ENCODE assay signal across 20 mouse cellular contexts in genomic region chr13:52834591-52834990, GRCm38 (mm10).
DNase-seq lines count a peak whose midpoint lies in the region; ATAC-seq and TF ChIP-seq lines count a peak whose summit lies in the region.
"Had no signal": no experiment of that assay in that cellular context is flagged by ENCODE, and none has a peak within 500 bp of the region (broad histone marks: within the 10 kb centered on the region; RNA-seq: fewer than 3 reads in every experiment).

No protein-coding gene starts in this region.

- no peaks in the 10 kb centered on the region for H3K9me3 ChIP-seq in kidney, embryonic 16.5 days (ENCODE audit: low read length)
- no peaks in the 10 kb centered on the region for H3K9me3 ChIP-seq in liver, postnatal 0 days (ENCODE audit: low read length)
- no peaks in the 10 kb centered on the region for H3K9me3 ChIP-seq in midbrain, embryonic 11.5 days (ENCODE audit: control insufficient read depth, low read length)
- no peaks in the 10 kb centered on the region for H3K9me3 ChIP-seq in midbrain, embryonic 16.5 days (replicated peaks; ENCODE audit: control insufficient read depth, low read length, poor library complexity, severe bottlenecking)
- H3K9me3 ChIP-seq: embryonic facial prominence, embryonic 12.5 days; embryonic facial prominence, embryonic 15.5 days; hindbrain, embryonic 12.5 days had no signal

- H3K4me3 ChIP-seq in kidney, adult 2 months (ENCODE audit: insufficient read depth, low read depth, low read length): no peak overlapping the region
- no peak overlapping the region for H3K4me3 ChIP-seq in kidney, embryonic 16.5 days (ENCODE audit: low read length)
- no peak overlapping the region for H3K4me3 ChIP-seq in liver, adult 2 months (ENCODE audit: insufficient read depth, low read depth, low read length)
- H3K4me3 ChIP-seq in liver, postnatal 0 days (ENCODE audit: low read depth, low read length): no peak overlapping the region
- H3K4me3 ChIP-seq in midbrain, embryonic 11.5 days (ENCODE audit: low read depth, low read length): no peak overlapping the region
- H3K4me3 ChIP-seq in midbrain, embryonic 16.5 days (ENCODE audit: low read depth, low read length): no peak overlapping the region
- H3K4me3 ChIP-seq: embryonic facial prominence, embryonic 12.5 days; embryonic facial prominence, embryonic 15.5 days; gastrocnemius, adult 2 months; hindbrain, embryonic 12.5 days had no signal

- no peak for TF ChIP-seq CTCF in kidney, adult 2 months (conservative IDR thresholded peaks at IDR 0.05; ENCODE audit: insufficient read depth, insufficient read length, low read depth, low read length)
- TF ChIP-seq CTCF in liver, adult 2 months (IDR thresholded peaks at IDR 0.05; ENCODE audit: low read depth, low read length): no peak
- no peak for TF ChIP-seq CTCF in liver, postnatal 0 days (IDR thresholded peaks at IDR 0.05; ENCODE audit: low read depth)

- H3K27me3 ChIP-seq in kidney, adult 2 months (replicated peaks; ENCODE audit: control insufficient read depth, insufficient read depth, low read length): no peaks in the 10 kb centered on the region
- no peaks in the 10 kb centered on the region for H3K27me3 ChIP-seq in kidney, embryonic 16.5 days (ENCODE audit: insufficient read depth, low read length)
- H3K27me3 ChIP-seq in liver, adult 2 months (ENCODE audit: control insufficient read depth, insufficient read depth, low read length): no peaks in the 10 kb centered on the region
- no peaks in the 10 kb centered on the region for H3K27me3 ChIP-seq in liver, postnatal 0 days (ENCODE audit: insufficient read depth, low read length)
- H3K27me3 ChIP-seq in midbrain, embryonic 11.5 days (ENCODE audit: control insufficient read depth, insufficient read depth, low read length): no peaks in the 10 kb centered on the region
- H3K27me3 ChIP-seq in midbrain, embryonic 16.5 days (ENCODE audit: control insufficient read depth, insufficient read depth, low read depth, low read length): no peaks in the 10 kb centered on the region
- H3K27me3 ChIP-seq: embryonic facial prominence, embryonic 12.5 days; embryonic facial prominence, embryonic 15.5 days; hindbrain, embryonic 12.5 days had no signal

- H3K36me3 ChIP-seq in kidney, adult 2 months (ENCODE audit: control insufficient read depth, insufficient read depth, low read length): no peaks in the 10 kb centered on the region
- H3K36me3 ChIP-seq in kidney, embryonic 16.5 days (ENCODE audit: insufficient read depth, low read length): peaks cover 4% of the 10 kb centered on the region; the same call in 1 of the 2 replicates
- 0 out of 2 replicates have a peak, but pooled peaks cover 2% of the 10 kb centered on the region for H3K36me3 ChIP-seq in liver, adult 2 months (ENCODE audit: control insufficient read depth, insufficient read depth, low read length)
- peaks cover 10% of the 10 kb centered on the region for H3K36me3 ChIP-seq in liver, postnatal 0 days (replicated peaks; ENCODE audit: insufficient read depth, low read length)
- no peaks in the 10 kb centered on the region for H3K36me3 ChIP-seq in midbrain, embryonic 11.5 days (ENCODE audit: control insufficient read depth, insufficient read depth, low read length)
- H3K36me3 ChIP-seq in midbrain, embryonic 16.5 days (ENCODE audit: control insufficient read depth, insufficient read depth, low read length): peaks cover 11% of the 10 kb centered on the region; the same call in 1 of the 2 replicates

- TF ChIP-seq EP300 in liver, postnatal 0 days (IDR thresholded peaks at IDR 0.05; ENCODE audit: low read depth): no peak

- H3K4me1 ChIP-seq in kidney, adult 2 months (ENCODE audit: control insufficient read depth, insufficient read depth, low read length): peaks cover 7% of the 10 kb centered on the region
- no peaks in the 10 kb centered on the region for H3K4me1 ChIP-seq in kidney, embryonic 16.5 days (ENCODE audit: insufficient read depth, low read length)
- H3K4me1 ChIP-seq in liver, adult 2 months (ENCODE audit: control insufficient read depth, insufficient read depth, low read length): peaks cover 31% of the 10 kb centered on the region
- H3K4me1 ChIP-seq in liver, postnatal 0 days (ENCODE audit: insufficient read depth): peaks cover 35% of the 10 kb centered on the region
- H3K4me1 ChIP-seq in midbrain, embryonic 11.5 days (ENCODE audit: control insufficient read depth, insufficient read depth, low read length): no peaks in the 10 kb centered on the region
- H3K4me1 ChIP-seq in midbrain, embryonic 16.5 days (ENCODE audit: control insufficient read depth, insufficient read depth, low read length): peaks cover 4% of the 10 kb centered on the region
- H3K4me1 ChIP-seq: embryonic facial prominence, embryonic 12.5 days; embryonic facial prominence, embryonic 15.5 days; hindbrain, embryonic 12.5 days had no signal

- H3K79me2 ChIP-seq in liver, adult 2 months (ENCODE audit: control insufficient read depth, insufficient read depth, low read length): no peaks in the 10 kb centered on the region

- DNase-seq in kidney, adult 2 months: peak; percentile 48
- DNase-seq in liver, adult 2 months (ENCODE audit: extremely low read depth, low read depth, low spot score): peak; percentile 77
- DNase-seq in liver, postnatal 0 days: no peak
- DNase-seq in midbrain, embryonic 11.5 days (ENCODE audit: low spot score, missing footprints): peak; percentile 39
- DNase-seq: cerebellum, adult 11 months; cerebellum, adult 2 months; cerebellum, adult 9-11 months; cerebellum, postnatal 25 days; forebrain, postnatal 0 days; gastrocnemius, adult 2 months; gastrocnemius, postnatal 14 days; heart, adult 11 months had no signal

- no peak overlapping the region for H3K27ac ChIP-seq in kidney, adult 2 months (ENCODE audit: insufficient read depth, low read depth, low read length)
- H3K27ac ChIP-seq in kidney, embryonic 16.5 days (ENCODE audit: low read length): no peak overlapping the region
- H3K27ac ChIP-seq in liver, adult 2 months (replicated peaks; ENCODE audit: insufficient read depth, low read depth, low read length): peak overlapping the region; percentile 46
- H3K27ac ChIP-seq in liver, postnatal 0 days (ENCODE audit: low read depth): no peak overlapping the region
- H3K27ac ChIP-seq in midbrain, embryonic 11.5 days (ENCODE audit: low read depth, low read length): no peak overlapping the region
- no peak overlapping the region for H3K27ac ChIP-seq in midbrain, embryonic 16.5 days (ENCODE audit: low read length)
- H3K27ac ChIP-seq: embryonic facial prominence, embryonic 12.5 days; embryonic facial prominence, embryonic 15.5 days; gastrocnemius, adult 2 months; hindbrain, embryonic 12.5 days had no signal

- no peak for TF ChIP-seq POLR2A in kidney, adult 2 months (IDR thresholded peaks at IDR 0.05; ENCODE audit: low read depth, low read length)
- TF ChIP-seq POLR2A in liver, adult 2 months (IDR thresholded peaks at IDR 0.05; ENCODE audit: extremely low read depth, insufficient read depth, low read length): no peak

- WGBS in kidney, adult 2 months: 59% methylated on average over 8 of the region's 8 CpGs
- WGBS in kidney, embryonic 16.5 days: 75% methylated on average over 8 of the region's 8 CpGs
- 32% methylated on average over 8 of the region's 8 CpGs for WGBS in liver, adult 2 months
- WGBS in liver, postnatal 0 days (ENCODE audit: insufficient replicate concordance): 77% methylated on average over 8 of the region's 8 CpGs
- 91% methylated on average over 8 of the region's 8 CpGs for WGBS in midbrain, embryonic 11.5 days
- WGBS in midbrain, embryonic 16.5 days: 89% methylated on average over 8 of the region's 8 CpGs

- ATAC-seq in kidney, embryonic 16.5 days (ENCODE audit: low FRiP score, low TSS enrichment): no peak
- ATAC-seq in liver, postnatal 0 days: no peak
- ATAC-seq in midbrain, embryonic 11.5 days (ENCODE audit: low FRiP score): no peak
- ATAC-seq in midbrain, embryonic 16.5 days: no peak
- ATAC-seq: CD4-positive, CD25-positive, alpha-beta regulatory T cell, adult 4 months; forebrain, embryonic 14.5 days; forebrain, postnatal 0 days had no signal

- H3K4me2 ChIP-seq in kidney, embryonic 16.5 days (replicated peaks; ENCODE audit: low read depth, low read length): no peak overlapping the region
- H3K4me2 ChIP-seq in liver, postnatal 0 days (ENCODE audit: low read depth, low read length): no peak overlapping the region
- H3K4me2 ChIP-seq in midbrain, embryonic 11.5 days: no peak overlapping the region
- no peak overlapping the region for H3K4me2 ChIP-seq in midbrain, embryonic 16.5 days (ENCODE audit: low read length)
- H3K4me2 ChIP-seq: embryonic facial prominence, embryonic 12.5 days; embryonic facial prominence, embryonic 15.5 days; heart, embryonic 11.5 days; hindbrain, embryonic 12.5 days had no signal

- H3K9ac ChIP-seq in kidney, embryonic 16.5 days (replicated peaks; ENCODE audit: low read length): no peak overlapping the region
- 0 out of 2 replicates have a peak overlapping the region, but pooled peaks have one; percentile 10 for H3K9ac ChIP-seq in liver, adult 2 months (ENCODE audit: low read depth, low read length)
- no peak overlapping the region for H3K9ac ChIP-seq in liver, postnatal 0 days (replicated peaks)
- H3K9ac ChIP-seq in midbrain, embryonic 11.5 days (ENCODE audit: low read length): no peak overlapping the region
- H3K9ac ChIP-seq in midbrain, embryonic 16.5 days (ENCODE audit: low read depth, low read length): no peak overlapping the region
- H3K9ac ChIP-seq: embryonic facial prominence, embryonic 12.5 days; embryonic facial prominence, embryonic 15.5 days; forebrain, postnatal 0 days; hindbrain, embryonic 12.5 days had no signal
